Mouse (Mus musculus) activated CD4-positive, CD25-positive, alpha-beta regulatory T cell (primary cell): Measurements from ENCODE around the gene Tmem132d. TPM values are rescaled to one million over a fixed set of nuclear protein-coding genes. Genes with fewer than 3 reads are reported as not detected.

Experiments
- polyA plus RNA-seq, 2 experiments: library from polyadenylated mRNA; unstranded; fragments of 100-300 nt; shearing (Covaris generic); gene quantifications; one replicate each; pipeline ENCODE4 v1.2.1; 2017

Gene Tmem132d
- under 1 TPM in 1 of 2 experiments, not detected in 1; 0.48 TPM for polyA plus RNA-seq

DNA sequence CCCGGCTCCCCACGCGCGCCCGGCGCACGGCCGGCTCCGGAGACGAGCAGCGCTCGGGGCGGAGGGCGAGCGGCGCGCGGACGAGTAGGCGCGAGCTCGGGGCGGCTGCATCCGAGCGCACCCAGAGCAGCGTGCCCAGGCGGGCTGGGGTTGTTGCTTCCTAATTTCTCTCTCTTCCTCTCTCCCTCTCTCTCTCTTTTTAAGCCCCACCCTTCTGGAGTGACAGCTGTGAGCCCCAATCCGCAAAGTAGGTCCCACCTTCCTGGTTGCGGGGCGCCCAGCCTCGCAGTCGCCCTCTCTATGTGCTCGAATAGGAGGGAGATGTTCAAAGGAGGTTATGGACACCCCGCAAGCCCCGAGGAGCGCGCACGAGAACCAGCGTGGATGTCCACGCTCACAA, at the start of gene Tmem132d:
TSS of gene Tmem132d (minus strand) at position 162 of the 400 bp plus-strand sequence.

Other genes with a start within 250 kb of the Tmem132d start
- gene Fzd10, start 167.8 kb upstream of the Tmem132d start, polyA plus RNA-seq, result under 1 TPM in 1 of 2 experiments, not detected in 1; 0.90 TPM